Mouse (Mus musculus) CH12F3 (cell line): ENCODE results near the gene Serpina3m.
"Not testable (repeated sequence)": the region's sequence is repeated elsewhere in the genome, so short reads cannot be mapped to it uniquely, and the experiment has no call there.

Source experiments
- in situ Hi-C: fragments of 300-500 bp; cut with MboI; formaldehyde crosslinking; loops from 2 replicates; pipeline ENCODE4 v1.14.3; 2020; ENCODE audit warnings: low sequenced_read_pairs

The Serpina3m gene

DNA sequence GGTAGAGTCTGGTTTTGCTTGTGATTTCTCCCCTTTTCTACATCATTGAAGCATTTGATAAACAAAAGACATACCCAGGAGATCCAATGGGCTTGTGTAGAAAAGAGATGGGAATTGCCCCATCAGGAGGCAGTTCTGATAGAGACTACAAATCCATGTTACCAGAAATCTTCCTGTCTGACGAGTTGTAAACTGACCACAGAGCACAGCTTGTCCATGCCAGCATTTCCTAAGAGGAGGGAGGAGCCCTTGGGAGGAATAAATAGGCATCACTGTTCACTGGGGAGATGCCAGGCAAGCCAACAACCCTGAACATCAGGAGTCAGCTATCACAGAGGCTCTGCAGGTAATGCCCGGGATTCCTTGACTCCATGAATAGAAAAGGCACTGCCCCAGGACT is 48.6 kb downstream of the Serpina3m start:
- in situ Hi-C loops: not testable (repeated sequence)

DNA sequence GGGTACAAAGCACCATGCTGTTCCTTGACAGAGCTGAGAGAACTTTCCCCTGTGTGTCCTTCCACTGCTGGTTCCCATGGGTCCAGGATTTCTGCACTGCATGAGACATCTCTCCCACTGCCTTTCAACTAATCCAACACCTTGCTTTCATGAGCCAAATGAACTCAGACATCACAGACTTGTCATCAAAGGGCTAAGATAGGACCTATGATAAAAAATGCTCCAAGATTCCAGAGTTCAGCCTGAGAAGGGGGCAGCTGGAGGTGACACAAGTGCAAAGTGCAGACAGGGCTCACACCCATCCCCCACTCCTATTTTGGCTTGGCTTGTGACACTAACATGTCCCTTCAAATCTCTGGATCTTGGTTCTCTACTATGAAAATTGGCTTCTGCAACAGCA is 50.2 kb downstream of the Serpina3m start:
- in situ Hi-C loops: no loop called here

DNA sequence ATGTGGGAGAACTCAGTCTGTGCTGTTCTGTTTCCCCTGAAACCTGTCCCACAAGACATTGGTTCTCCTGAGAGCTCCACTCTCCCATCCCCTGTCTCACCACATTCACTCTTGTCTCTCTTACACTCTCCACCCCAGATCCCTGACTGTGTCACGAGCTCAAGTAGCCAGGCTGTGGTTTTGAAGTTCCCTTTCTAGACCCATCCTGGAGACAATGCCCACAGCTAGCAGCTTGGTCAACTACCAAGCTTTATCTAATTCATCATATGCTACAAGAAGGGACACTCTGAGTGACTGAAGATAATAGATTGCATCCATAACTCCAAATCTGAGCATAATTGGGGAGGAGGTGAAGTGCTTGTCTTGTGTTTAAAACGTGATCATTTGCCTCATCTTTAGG is 52.8 kb downstream of the Serpina3m start:
- in situ Hi-C loops: not testable (repeated sequence)

DNA sequence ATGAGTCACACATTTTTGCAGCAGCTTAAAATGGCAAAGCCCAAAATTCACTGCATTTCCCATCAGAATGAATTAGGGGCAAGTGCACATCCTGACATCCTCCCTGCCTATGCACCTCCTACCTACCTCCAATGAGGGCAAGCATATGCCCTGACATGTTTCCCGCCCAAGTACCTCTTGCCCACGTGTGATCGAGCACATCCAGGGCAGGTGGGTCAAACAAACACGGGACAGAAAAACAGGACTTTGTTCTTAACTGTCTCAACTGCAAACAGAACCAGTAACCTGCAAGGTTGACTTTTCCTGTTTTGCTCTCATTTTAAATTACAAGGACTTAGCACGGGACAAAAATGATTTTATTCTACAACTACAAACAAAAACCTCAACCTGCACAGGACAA is 65.7 kb downstream of the Serpina3m start:
- in situ Hi-C loops: no loop called here

DNA sequence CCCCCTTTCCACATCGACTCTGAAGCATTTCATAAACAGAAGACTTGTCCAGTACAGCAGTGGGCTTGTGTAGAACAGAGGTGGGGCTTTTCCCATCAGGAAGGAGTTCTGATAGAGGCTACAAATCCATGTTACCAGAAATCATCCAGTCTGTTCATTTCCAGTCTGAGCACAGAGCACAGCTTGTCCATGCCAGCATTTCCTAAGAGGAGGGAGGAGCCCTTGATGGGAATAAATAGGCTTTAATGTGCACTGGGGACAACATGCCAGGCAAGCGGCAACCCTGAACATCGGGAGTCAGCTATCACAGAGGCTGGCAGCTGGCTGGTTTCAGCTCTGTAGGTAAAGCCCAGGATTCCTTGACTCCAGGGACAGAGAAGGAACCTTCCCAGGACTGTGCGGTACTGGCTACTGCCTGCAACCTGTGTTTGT is 68.2 kb downstream of the Serpina3m start, which contains the start of gene Serpina3n:
Gene Serpina3n (plus strand): TSS at position 276 of the 432 bp plus-strand sequence.
- in situ Hi-C loops: no loop called here

DNA sequence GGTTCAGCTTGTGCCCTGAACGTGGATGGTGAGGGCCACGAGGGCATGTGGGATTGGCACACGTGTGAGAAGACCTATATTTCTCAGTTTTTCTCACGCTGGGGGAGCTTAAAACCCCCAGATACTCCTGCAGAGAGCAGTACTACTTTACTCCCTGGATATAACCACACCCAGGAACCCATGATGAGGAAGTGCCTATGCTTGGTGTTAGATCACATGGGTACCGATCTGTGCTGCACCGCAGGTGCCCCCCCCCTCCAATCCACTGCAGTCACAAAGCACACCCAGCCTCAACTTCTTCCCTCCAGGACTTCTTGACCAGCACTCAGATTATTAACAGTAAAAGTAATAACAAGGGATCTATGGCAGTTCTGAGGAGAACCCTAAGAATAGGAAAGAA is 74.2 kb downstream of the Serpina3m start:
- in situ Hi-C loops: loop anchor here (10.0 kb wide), 1 partner anchor 428 kb away; the partner anchor contains the start of gene Serpina11

DNA sequence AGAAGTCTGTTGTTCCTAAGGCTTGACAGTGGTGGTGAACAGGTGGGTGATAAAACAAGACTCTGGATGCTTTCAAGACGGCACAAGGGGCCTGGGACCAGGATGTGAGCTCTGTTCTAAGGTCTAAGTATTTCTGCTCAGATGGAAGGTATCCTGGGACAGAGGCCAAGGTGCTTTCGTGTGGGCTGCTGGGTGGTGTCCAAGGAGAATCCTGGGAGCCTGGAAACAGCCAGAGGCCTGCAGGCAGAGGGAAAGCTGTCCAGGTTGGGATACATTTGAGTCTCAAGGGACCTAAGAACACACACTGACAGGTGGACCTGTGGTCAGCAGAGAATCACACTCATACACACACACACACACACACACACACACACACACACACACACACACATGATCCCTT is 76.3 kb downstream of the Serpina3m start:
- in situ Hi-C loops: loop anchor here (10.0 kb wide), 1 partner anchor 430 kb away; the partner anchor contains the start of gene Serpina11

DNA sequence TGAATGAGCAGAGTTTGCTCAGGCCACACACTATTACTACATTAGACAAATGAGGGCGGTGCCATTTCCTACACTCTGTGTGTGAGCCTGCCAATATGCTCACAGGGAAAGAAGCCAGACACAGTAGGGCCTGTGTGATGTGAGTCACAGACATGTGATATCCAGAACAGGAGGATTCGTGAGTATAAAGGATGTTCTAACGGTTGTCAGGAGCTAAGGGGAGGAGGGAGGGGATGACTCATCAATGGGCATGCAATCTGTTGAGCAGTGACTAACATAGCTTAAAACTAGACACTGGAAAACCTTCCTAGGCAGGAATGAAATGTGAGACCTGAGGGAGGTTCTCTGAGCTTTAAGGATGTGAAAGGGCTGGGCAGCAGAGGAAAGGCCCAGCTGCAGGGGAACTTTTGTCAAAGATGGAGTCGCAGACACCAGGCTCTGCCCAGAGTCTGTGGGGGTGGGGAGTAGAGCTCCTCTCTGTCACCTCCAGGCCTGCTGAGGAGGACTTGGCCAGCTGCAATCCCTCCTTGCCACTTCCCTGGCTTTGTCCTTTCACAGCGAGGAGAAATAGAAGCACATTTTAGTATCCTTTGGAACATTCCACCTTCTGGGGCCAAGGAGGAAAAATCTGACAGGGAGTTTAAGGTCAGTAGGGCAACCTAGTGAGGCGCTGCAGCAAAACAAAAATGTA is 77.5 kb downstream of the Serpina3m start:
- in situ Hi-C loops: loop anchor here (10.0 kb wide), 1 partner anchor 431 kb away; the partner anchor contains the start of gene Serpina11

DNA sequence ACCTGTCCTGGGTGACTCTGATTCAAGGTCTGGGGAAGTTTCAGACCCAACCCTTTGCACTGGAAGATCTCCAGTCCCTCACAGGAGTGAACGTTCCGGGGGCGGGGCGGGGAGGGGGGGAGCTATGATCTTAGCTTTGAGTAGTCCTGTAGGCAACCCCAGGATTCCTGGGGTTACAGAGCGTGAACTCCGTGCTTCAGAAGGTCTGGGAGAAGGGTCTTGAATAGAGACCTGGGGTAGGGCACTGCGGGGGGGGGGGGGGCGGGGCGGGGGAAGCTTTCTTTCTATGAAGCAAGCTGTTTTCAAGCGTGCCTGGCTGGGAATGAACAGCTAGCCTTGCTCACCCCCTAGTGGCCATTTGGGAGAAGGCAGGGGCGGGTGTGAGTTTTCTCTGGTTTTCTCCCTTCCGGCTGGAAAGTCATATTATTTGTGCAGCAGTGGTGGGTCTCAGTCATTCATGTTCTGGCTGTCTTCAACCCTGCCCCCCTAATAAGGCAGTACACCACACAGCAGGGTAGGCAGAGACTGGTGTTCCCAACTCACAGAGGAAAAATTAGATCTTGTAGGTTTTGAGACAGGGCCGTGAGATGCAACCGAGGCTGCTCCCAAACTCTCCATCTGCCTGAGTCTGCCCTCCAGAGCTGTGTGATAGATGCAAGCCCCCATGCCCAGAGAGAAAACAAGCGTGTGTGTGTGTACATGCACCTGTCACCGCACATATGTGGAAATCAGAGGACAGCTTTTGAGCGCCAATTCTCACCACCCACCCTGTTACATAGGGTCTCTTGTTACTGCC is 80.3 kb downstream of the Serpina3m start:
- in situ Hi-C loops: loop anchor here (10.0 kb wide), 1 partner anchor 434 kb away; the partner anchor contains the start of gene Serpina11

DNA sequence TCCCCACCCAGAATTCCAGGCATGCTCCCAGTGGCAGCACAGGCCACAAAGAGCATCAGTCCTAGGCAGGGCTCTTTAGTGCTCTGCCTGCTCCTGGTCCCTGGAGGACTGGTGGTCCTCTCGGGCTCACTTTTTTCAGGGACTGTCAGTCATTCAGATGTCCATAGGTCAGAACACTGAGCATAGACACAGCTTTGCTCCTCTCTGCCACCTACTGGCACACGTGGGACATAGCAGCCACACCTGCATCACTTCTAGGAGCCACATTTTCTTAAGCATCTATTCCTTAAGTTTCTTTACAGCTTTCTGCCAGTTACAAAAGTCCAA is 80.8 kb downstream of the Serpina3m start:
- in situ Hi-C loops: loop anchor here (10.0 kb wide), 1 partner anchor 434 kb away; the partner anchor contains the start of gene Serpina11

DNA sequence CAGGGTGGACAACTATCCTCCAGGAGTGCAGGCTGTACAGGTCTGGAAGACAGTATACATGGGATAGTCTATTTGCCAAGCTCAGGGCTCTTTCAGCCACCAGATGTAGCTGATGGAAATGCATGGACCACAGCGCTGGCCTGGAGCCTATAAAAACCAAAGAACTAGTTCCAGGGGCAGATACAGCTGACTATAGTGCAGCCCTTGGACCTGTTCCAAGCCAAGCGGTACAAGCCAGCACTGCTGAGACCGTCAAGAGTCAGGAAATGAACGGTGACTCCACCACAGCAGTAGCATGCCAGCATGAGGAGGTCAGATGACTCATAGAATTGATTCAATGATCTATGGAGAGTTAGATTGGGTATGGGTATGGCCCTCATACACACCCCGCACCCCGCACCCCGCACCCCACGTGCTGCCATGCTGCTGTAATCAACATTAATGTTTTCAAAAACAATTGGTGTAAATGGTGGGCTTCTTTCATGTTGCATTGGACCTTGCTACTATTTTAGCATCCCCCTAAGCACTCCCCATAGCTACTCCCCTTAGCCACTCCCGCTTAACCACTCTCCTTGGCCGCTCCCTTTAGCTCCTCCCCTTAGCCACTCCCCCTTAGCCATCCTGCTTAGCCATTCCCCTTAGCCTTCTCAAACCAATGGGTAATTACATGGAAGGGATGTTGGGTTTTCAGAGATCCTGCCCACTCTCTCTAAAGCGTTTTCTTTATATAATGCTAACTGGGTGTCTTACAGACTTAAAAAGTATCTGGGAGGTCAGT is 84.5 kb downstream of the Serpina3m start:
- in situ Hi-C loops: no loop called here

DNA sequence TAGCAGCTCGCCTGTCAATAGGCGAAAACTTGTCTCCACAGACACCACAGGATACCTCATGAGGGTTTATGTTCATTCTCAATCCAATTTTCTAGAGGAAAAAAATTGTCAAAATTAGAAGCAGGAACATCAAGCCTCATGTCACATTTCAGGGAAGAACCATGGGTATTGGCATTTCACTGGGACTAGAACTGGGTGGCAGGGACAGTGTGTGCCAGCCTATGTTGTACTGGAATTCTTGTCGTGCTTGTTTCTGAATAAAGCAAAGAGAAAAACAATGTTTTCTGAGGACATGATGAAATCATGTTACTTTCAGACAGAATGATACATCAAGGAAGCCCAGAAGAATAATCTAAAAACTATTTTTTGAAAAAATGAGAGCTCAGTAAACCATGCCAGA is 87.3 kb downstream of the Serpina3m start:
- in situ Hi-C loops: loop anchor here (25.0 kb wide), 1 partner anchor 512 kb away; no protein-coding TSS in a partner anchor

DNA sequence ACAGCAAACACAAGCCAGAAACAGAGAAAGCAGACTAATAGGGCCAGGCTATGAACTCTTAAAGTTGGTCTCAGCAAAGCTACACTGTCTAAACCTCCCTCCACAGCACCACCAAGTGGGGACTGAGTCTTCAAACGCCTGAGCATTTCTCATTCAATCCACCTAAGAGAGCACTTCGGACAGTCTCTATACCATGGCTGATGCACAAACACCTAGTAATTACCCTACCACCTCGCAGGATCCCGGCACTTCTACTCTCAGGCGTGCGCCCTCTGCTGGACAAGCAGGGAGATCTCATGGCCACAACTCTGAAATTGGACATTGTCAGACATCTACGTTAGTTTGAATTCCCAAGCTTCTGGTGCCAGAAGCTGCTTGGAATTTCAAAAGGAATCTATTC is 88.6 kb downstream of the Serpina3m start:
- in situ Hi-C loops: loop anchor here (25.0 kb wide), 1 partner anchor 510 kb away; no protein-coding TSS in a partner anchor

DNA sequence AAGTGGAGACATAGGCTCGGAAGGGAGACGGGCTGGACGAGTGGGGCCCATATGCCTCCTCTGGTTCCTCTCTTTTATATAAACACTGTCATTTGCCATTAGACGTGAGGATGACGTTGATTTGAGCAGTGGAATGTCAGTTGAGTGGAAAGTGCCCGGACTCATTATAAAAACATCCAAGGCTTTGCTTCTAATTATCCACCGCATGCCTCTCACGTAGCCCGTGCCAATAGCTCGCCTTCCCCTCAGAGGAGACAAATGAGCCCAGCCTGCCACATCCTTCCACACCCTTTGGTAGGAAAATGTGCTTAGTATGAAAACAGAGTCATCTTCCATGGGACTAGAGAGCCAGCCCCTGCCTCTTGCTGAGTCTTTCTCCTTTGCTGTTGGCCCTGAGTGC is 93.1 kb downstream of the Serpina3m start:
- in situ Hi-C loops: loop anchor here (25.0 kb wide), 1 partner anchor 506 kb away; no protein-coding TSS in a partner anchor

DNA sequence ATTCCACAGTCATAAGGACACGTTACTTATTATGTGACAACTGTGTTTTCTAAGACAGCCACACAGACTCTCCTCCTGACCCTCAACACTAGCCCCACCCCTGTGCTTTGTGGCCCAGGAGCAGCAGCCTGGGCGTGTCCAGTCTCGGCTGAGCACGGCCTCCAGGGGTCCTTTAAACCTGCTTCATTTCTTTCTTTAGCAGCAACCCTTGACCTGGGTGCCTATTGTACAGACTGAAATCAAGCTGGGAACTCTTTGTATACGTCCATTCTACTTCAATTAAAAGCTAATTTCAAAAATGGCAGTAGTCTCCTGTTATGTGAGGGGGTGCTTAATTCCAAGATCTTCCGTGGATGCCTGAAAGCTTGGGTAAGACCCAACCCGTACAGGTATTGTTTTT is 94.9 kb downstream of the Serpina3m start:
- in situ Hi-C loops: loop anchor here (25.0 kb wide), 1 partner anchor 504 kb away; no protein-coding TSS in a partner anchor

DNA sequence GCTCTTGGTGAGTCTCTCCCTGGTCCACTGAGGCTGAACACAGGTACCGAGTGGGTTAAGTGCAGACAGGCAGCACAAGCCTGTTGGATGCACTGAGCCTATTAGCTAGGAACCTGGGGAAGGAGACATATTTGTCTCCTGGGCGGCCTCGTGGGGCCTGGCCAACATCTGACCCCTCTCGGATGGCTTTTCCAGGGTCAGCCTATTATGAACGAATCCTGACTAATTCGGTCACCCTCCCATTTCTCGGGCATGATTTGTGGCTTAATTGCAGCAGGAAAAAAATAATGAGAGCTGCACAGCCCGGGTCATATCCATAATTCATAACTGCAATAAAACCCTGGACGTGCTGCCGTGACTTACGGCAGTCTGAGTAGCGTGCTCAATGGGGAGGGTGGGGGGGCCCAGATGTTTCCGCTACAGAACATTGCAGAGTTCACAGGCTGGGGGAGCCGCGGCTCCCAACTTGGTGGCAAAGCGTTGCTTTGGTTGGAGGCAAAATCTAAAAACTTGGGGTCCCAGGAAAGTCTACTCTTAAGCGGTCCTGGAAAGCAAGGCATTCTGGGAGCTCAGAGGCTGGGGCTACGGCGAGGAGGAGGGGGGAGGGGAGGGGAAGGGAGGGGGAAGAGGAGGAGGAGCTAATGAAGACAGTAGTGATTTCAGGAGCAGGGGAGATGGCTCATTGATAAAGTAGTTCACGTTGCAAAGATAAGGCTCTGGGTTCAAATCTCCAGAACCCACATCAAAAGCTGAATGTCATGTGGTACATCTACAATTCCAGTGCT is 95.9 kb downstream of the Serpina3m start:
- in situ Hi-C loops: loop anchor here (25.0 kb wide), 1 partner anchor 503 kb away; no protein-coding TSS in a partner anchor

DNA sequence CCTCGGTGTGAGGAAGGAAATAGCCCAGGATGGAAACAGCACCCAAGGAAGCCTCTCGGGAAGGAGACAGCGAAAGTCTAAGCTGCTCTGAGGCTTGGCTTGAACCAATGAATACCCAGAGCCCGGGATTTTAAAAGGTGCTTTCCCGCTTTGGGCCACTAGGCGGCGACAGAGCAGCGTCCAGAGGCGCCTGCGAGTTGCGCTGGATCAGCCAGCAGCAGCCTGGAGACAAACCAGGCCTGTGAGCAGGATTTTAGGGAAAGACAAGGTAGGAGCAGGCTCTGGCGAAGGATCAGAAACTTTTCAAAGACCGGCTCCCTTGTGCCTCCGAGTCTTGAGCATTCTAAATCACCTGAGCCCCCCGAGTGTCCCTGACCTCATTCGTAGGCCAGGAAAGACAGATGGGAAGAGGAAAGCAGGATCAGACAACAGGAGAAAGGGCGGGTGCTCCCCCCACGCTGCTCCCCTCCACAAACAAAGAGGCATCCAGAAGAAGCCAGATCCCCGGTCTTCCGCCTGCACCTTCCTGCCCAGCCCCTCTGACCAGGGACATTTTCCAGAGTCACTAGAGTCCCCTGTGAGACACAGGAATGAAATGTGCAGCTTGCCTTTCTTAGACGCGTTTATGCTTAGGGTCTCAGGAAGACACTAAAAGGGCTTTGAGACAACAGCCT is 101.9 kb downstream of the Serpina3m start:
- in situ Hi-C loops: loop anchor here (25.0 kb wide), 1 partner anchor 497 kb away; no protein-coding TSS in a partner anchor

DNA sequence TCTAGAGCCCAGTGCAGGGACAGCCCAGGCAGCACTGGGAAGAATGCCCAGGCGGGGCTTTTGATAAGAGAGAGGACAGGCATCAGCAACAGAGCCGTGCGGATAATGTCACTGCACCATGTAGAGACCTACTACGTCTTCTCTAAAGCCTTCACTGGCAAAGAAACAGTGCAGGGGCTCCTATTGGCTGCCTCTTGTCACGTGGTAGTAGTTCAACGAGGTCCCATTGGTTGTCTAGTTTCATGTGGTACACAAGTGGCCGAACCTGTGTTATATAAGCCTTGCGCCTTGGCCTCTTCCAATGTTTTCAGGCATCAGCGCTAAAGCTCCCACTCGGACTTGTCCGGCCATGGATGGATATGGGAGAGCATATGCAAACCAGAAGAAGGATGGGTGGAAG is 105.4 kb downstream of the Serpina3m start:
- in situ Hi-C loops: loop anchor here (25.0 kb wide), 1 partner anchor 494 kb away; no protein-coding TSS in a partner anchor
